Mouse (Mus musculus) heart, adult 8-10 months (tissue): ENCODE measurements around the gene Slc15a5. TPM values are rescaled to one million over a fixed set of nuclear protein-coding genes. Genes with fewer than 3 reads are reported as not detected.

Source experiments
- DNase-seq: peaks from one replicate; pipeline ENCODE4 v3.0.0; 2022; ENCODE audit warnings: low spot score
- total RNA-seq, 4 experiments: library from RNA; stranded (reverse); gene quantifications; 2 replicates each; pipeline ENCODE4 v1.2.4; 2022

The Slc15a5 gene
- total RNA-seq, 4 experiments from 2014 or later = not detected

GRCm38 (mm10) chr6:137962836-137963235, 116.9 kb downstream of the Slc15a5 start:
- no peak for DNase-seq

- DNase-seq = no peak
Observed at GRCm38 (mm10) chr6:137960023-137960778, 119.5 kb downstream of the Slc15a5 start.

DNA sequence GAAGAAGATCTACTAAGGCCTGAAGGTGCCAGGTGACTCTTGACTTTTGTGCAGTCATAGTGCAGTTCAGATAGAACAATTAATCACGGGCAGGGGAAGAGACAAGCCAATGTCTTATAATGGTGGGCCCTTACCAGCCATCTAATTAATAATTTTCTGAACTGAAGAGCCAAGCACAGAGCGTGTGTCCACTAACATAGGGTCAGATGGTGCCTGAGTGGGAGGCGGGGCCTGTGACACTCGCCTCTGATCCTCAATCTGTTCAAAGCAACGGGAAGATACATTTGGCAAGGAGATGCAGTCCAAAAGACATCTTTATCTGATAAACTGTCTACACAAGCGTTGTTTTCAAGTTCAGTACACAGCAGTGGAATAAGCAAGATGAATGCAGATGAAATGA, 122.1 kb downstream of the Slc15a5 start:
- DNase-seq = no peak

- no peak for DNase-seq
Observed at GRCm38 (mm10) chr6:137956783-137957429, 122.8 kb downstream of the Slc15a5 start.

- DNase-seq = no peak
Observed at GRCm38 (mm10) chr6:137946520-137946919, 133.2 kb downstream of the Slc15a5 start.

DNA sequence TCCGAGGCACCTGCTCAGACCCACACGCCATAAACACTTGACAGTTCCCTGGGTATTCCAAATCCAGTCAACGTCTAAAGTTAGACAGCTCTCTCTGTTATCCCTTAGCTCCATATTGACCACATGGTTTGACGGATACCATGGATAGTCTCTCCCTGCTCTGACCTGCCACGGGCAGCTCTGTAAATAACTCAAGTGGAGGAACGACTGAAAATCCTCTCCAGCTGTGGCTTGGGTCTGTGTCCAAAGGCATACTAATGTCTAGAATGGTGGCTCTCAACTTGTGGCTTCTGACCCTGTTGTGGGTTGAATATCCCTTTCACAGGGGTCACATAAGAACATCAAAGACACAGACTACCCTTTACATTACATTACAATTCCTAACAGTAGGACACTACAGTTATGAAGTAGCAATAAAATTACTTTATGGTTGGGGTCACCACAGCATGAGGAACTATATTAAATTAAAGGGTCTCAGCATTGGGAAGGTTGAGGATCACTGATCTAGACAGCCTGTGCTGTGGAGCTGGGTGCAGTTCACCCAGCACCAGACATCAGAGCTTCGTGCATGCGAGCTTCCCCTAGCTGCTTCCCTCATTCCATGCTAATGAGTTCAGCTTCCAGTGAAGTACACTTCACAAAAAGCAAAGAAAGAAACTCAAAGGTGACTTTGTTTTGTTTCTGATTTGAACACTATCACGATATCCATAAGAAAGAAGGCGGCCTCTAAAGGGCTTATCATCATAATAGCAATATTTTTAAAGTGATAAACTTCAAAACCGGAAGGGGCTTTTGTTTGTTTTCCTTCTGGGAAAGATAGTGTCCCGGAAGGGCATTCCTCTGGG, 139.1 kb downstream of the Slc15a5 start:
- DNase-seq = no peak

DNA sequence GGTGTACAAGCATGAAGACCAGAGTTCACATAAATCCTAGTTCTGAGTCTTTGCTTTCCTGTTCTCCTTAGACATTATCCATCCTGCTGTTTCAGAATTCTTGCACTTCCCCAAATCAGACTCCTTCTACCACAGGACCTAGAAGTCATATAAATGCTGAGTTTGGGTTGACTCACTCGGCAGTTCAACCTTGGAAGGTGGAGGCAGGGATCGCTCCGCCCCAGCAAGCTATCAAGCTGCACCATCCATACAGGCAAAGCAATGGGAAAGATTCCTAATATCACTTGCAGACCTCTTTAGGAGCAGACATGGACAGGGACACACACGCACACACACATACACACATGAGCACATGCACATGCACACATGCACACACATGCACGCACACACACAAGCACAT, 142.2 kb downstream of the Slc15a5 start:
- DNase-seq = no peak

GRCm38 (mm10) chr6:137936268-137936667, 143.4 kb downstream of the Slc15a5 start:
- no peak for DNase-seq

- no peak for DNase-seq
Observed at GRCm38 (mm10) chr6:137935857-137936256, 143.9 kb downstream of the Slc15a5 start.

DNA sequence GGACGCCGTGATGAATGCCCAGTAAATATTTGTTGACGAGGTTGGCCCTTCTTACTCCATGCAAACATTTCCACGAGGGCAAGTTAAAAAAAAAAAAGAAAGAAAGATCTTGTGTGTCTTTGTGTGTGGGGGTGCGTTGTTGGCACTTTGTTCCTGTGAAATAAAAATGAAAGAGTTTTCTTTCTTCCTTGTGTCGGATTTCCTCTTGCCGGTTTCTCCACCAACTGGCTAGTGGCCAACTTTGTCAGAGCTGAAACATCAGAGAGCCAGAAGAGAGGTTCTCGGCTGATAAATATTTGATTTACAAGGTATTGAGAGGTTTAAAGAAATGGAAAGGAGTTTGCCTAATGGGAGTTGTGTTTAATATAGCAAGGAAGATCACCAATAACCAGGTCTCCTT, 144.4 kb downstream of the Slc15a5 start:
- DNase-seq = no peak

DNA sequence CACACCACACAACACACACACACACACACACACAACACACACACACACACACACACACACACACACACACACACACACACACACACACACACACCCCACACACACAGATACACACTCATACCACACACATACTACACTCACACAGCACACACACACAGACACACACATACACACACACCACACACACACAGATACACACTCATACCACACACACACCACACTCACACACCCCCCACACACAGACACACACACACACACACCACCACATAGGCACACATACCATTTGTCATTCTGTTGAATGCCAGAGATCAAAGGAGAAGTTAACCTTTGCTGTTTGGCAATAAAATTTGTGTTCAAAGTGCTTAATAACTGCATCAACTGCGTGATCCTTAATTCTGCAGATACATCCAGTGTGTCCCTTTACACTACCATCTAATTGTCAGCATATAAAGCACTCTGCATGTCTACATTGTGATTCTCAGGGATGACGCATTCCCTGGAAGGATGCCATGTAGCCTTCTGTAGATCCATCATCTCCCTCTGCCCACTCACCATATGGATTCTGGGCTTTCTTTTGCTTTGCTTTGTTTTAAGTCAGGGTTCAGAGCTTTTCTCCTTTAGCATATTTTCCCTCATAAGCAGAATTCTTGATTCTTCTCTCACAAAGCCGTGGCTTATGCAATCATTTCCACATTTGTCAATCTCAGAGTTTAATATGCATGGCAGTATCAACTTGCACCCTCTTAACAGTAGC, 145.0 kb downstream of the Slc15a5 start:
- no peak for DNase-seq

Other genes with a start within 250 kb of the Slc15a5 start
- gene Mgst1, start 60.4 kb upstream of the Slc15a5 start, total RNA-seq = 100 to 1,000 TPM in 3 of 4 experiments, 10 to 100 TPM in 1; 96.1 to 135 (median 105) TPM